Mouse (Mus musculus): Measurements from ENCODE around the gene Rbm5. TPM values are rescaled to one million over a fixed set of nuclear protein-coding genes. Genes with fewer than 3 reads are reported as not detected.

Rbm5 gene
- 359 TPM for polyA plus RNA-seq (2017; shearing (Covaris generic))

DNA sequence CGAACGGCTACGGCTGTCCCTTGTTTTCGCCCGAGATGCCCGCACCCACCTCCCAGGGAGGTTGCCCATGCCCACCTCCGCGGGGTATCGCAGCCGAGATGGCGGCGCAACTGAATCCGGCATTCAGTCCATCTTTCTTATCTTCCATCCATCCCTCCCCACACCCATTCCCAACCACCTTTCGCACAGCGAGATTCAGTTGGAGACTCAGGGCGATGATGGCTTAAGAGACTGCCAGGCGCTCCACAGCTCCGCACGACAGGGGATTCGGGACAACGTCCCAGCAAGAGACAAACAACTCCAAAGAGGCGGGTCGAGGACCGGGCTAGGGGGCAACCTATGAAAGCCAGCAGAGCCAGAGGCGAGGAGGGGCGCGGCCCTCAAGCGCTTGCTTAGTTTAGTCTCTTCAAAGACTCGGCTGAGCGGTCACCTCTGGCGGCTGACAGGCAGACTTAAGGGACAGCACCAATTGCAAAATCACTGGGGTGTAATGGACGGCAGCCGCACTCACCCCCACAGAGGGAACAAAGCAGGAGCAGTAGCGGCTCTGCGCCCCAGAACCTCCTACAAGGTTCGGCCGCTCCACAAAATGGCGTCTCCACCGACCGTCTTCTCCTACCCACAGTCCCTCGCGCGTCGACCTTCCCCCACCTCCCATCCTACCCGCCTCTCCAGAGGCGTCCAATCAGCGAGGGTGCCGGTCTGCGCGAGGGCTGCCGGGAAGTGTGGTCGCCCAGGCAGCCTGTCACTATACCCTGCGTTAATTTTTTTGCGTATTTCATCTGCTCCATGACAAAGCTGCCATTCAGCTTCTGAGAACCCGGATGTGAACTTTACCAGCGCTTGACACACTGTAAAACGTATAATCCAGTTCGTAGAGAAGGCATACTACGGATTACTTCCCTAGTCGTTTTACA is at the start of gene Rbm5:
Gene Rbm5 (minus strand): TSS at position 623 of the 917 bp plus-strand sequence.

DNA sequence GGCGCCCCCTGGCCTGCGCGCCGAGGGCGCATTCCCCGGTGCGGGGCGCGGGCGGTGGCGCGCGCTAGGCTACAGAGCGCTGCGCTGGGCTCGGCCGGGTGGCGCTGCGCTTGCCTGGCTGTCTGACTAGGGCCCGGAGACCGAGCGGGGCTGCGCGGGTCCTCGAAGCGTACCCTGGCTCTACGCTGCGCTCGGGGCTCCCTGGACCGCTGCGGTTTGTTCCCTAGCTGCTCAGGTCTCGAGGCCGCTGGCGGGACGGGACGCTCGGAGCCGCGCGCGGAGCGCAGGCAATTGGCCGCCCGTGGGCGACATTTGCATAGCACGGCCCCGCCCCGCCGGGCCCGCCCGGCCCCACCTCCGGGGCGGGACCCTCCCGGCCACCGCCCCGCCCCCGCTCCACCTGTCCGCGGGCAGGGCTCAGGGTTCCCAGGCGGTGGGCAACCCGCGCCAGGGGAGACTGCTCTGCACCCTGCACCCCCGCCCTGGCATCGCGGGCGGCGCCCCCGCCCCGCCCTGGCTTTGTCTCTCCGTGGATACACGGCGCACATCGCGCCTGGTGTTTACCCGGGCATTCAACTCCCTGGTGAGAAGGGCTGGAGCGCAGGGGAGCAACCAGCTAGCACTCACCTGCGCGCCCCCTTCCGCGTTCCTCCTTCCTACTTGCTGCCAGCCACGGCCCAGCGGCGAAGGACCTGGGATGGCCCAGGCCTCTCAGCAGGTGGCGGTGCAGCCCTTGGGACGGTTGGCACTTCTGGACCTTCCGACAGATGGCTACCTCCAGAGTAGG is 60.9 kb downstream of the Rbm5 start, which contains the start of gene Sema3f:
Gene Sema3f (minus strand): TSS at position 779 of the 787 bp plus-strand sequence.

Other genes with a start within 250 kb of the Rbm5 start
- gene Tmem115, start 237.1 kb downstream of the Rbm5 start, polyA plus RNA-seq (2017; shearing (Covaris generic)): 54.4 TPM
- 66.6 TPM for gene Cyb561d2, start 228.8 kb downstream of the Rbm5 start, polyA plus RNA-seq (2017; shearing (Covaris generic))
- 64.2 TPM for gene Nprl2, start 228.8 kb downstream of the Rbm5 start, polyA plus RNA-seq (2017; shearing (Covaris generic))
- 3.3 TPM for gene Zmynd10, start 223.7 kb downstream of the Rbm5 start, polyA plus RNA-seq (2017; shearing (Covaris generic))
- gene Rassf1, start 219.4 kb downstream of the Rbm5 start, polyA plus RNA-seq (2017; shearing (Covaris generic)): 88.1 TPM
- gene Tusc2, start 207.7 kb downstream of the Rbm5 start, polyA plus RNA-seq (2017; shearing (Covaris generic)): 9.4 TPM
- 16.6 TPM for gene Hyal2, start 203.1 kb downstream of the Rbm5 start, polyA plus RNA-seq (2017; shearing (Covaris generic))
- gene Hyal1, start 194.1 kb downstream of the Rbm5 start, polyA plus RNA-seq (2017; shearing (Covaris generic)): 6.5 TPM
- 23.5 TPM for gene Naa80, start 192.1 kb downstream of the Rbm5 start, polyA plus RNA-seq (2017; shearing (Covaris generic))
- 0.65 TPM for gene Hyal3, start 190.2 kb downstream of the Rbm5 start, polyA plus RNA-seq (2017; shearing (Covaris generic))
- 23.7 TPM for gene Ifrd2, start 183.4 kb downstream of the Rbm5 start, polyA plus RNA-seq (2017; shearing (Covaris generic))
- not detected for gene Sema3b, start 161.8 kb downstream of the Rbm5 start, polyA plus RNA-seq (2017; shearing (Covaris generic))
- 271 TPM for gene Gnai2, start 135.6 kb downstream of the Rbm5 start, polyA plus RNA-seq (2017; shearing (Covaris generic))
- not detected for gene Slc38a3, start 101.5 kb downstream of the Rbm5 start, polyA plus RNA-seq (2017; shearing (Covaris generic))
- 0.50 TPM for gene Gnat1, start 91.3 kb downstream of the Rbm5 start, polyA plus RNA-seq (2017; shearing (Covaris generic))
- gene Sema3f, start 60.5 kb downstream of the Rbm5 start, polyA plus RNA-seq (2017; shearing (Covaris generic)): not detected
- 118 TPM for gene Rbm6, start 102.2 kb upstream of the Rbm5 start, polyA plus RNA-seq (2017; shearing (Covaris generic))
- gene Mon1a, start 117.2 kb upstream of the Rbm5 start, polyA plus RNA-seq (2017; shearing (Covaris generic)): 24.2 TPM
- not detected for gene Mst1r, start 135.9 kb upstream of the Rbm5 start, polyA plus RNA-seq (2017; shearing (Covaris generic))
- not detected for gene Actl11, start 157.5 kb upstream of the Rbm5 start, polyA plus RNA-seq (2017; shearing (Covaris generic))
- not detected for gene Camkv, start 164.7 kb upstream of the Rbm5 start, polyA plus RNA-seq (2017; shearing (Covaris generic))
- 5.7 TPM for gene Traip, start 179.1 kb upstream of the Rbm5 start, polyA plus RNA-seq (2017; shearing (Covaris generic))
- 321 TPM for gene Uba7, start 204.5 kb upstream of the Rbm5 start, polyA plus RNA-seq (2017; shearing (Covaris generic))
- gene Gm20661, start 212.1 kb upstream of the Rbm5 start, polyA plus RNA-seq (2017; shearing (Covaris generic)): 0.27 TPM
- gene Inka1, start 214.9 kb upstream of the Rbm5 start, polyA plus RNA-seq (2017; shearing (Covaris generic)): 2.3 TPM
- gene Cdhr4, start 221.5 kb upstream of the Rbm5 start, polyA plus RNA-seq (2017; shearing (Covaris generic)): 0.77 TPM
- gene Gm20662, start 225.4 kb upstream of the Rbm5 start, polyA plus RNA-seq (2017; shearing (Covaris generic)): not detected
- gene Ip6k1, start 231.5 kb upstream of the Rbm5 start, polyA plus RNA-seq (2017; shearing (Covaris generic)): 68.8 TPM